Mouse (Mus musculus) stomach, postnatal 0 days (tissue): ENCODE data around the gene Ercc8. TPM values are rescaled to one million over a fixed set of nuclear protein-coding genes. Genes with fewer than 3 reads are reported as not detected.

Source experiments
- ATAC-seq: fragments of 200-750 bp; cut with Nextera tagmentation; 2 replicates; pipeline ENCODE4 v1.8.0; 2017; ENCODE audit not compliant: low FRiP score, low TSS enrichment
- DNase-seq: peaks from one replicate; pipeline ENCODE4 v3.0.0-alpha.2; 2016; ENCODE audit warnings: low spot score
- H3K27ac ChIP-seq: fragments of 300-500 bp; sonication (generic); replicated peaks from 2 replicates; pipeline ENCODE4 v1.5.1; 2014; ENCODE audit warnings: mild to moderate bottlenecking, control low read depth
- H3K27me3 ChIP-seq: fragments of 300-500 bp; sonication (generic); 2 replicates; pipeline ENCODE4 v1.6.1; 2014; ENCODE audit warnings: low read length; ENCODE audit not compliant: control insufficient read depth, insufficient read depth
- H3K36me3 ChIP-seq: fragments of 300-500 bp; sonication (generic); 2 replicates; pipeline ENCODE4 v1.6.1; 2014; ENCODE audit warnings: low read length, mixed read lengths; ENCODE audit not compliant: control insufficient read depth, insufficient read depth
- H3K4me1 ChIP-seq: fragments of 300-500 bp; sonication (generic); replicated peaks from 2 replicates; pipeline ENCODE4 v1.6.1; 2014; ENCODE audit warnings: antibody characterized with exemption; ENCODE audit not compliant: control insufficient read depth, insufficient read depth
- H3K4me2 ChIP-seq: fragments of 300-500 bp; sonication (generic); replicated peaks from 2 replicates; pipeline ENCODE4 v1.6.1; 2014; ENCODE audit warnings: low read depth, mild to moderate bottlenecking, control low read depth, moderate library complexity
- H3K4me3 ChIP-seq: fragments of 300-500 bp; sonication (generic); 2 replicates; pipeline ENCODE4 v1.5.1; 2014; ENCODE audit warnings: low read depth, low read length, control low read depth
- H3K9ac ChIP-seq: fragments of 300-500 bp; sonication (generic); 2 replicates; pipeline ENCODE4 v1.6.1; 2014; ENCODE audit warnings: mild to moderate bottlenecking, low read length, control low read depth, mixed read lengths
- H3K9me3 ChIP-seq: fragments of 300-500 bp; sonication (generic); 2 replicates; pipeline ENCODE4 v1.6.1; 2016; ENCODE audit warnings: low read length; ENCODE audit not compliant: control insufficient read depth
- CTCF ChIP-seq: IDR thresholded peaks from 2 replicates; pipeline ENCODE4 v1.5.1; 2016; ENCODE audit warnings: antibody characterized with exemption, low read depth, mild to moderate bottlenecking, moderate library complexity
- EP300 ChIP-seq: optimal IDR thresholded peaks from 2 replicates; pipeline ENCODE3; 2016; ENCODE audit warnings: antibody characterized with exemption
- WGBS: fragments of 180-500 bp; shearing (Covaris S2); extraction: QIAGEN DNeasy Blood & Tissue Kit; methylation state at CpG from one replicate; pipeline ENCODE4 v1.1.7; 2014; 5-methylcytosine and 5-hydroxymethylcytosine counted together
- polyA plus RNA-seq: library from polyadenylated mRNA; unstranded; fragments of >200 nt; fragmentation: Nextera tagmentation; extraction: Ambion mirVana; gene quantifications from 2 replicates; pipeline ENCODE4 v1.2.1, GENCODE M21; 2015

Gene Ercc8
- polyA plus RNA-seq, 1 experiment from 2014 or later: 8.4 TPM

DNA sequence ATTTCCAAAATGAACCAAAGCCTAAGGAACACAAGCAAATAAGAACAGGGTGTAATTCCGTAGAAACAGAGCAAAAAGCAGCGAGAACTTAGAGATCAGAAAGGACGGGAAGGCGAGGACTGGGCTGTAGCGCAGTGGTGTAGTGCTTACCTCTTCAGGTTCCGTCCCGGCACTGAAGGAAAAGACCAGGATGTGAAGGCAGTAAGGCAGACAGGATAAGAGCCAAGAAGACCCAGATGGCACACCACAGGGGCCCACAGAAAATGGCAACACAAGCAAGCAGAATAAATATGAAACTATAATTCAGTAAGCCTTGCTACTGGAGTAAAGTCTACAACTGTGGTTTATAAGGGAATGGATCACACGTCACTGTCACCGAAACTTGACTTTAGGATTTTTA is 5.4 kb downstream of the Ercc8 start:
- TF ChIP-seq EP300: no peak
- TF ChIP-seq CTCF: no peak
- H3K27me3 ChIP-seq: no peaks in the 10 kb centered on the region
- 92% methylated on average over 9 of the region's 9 CpGs for WGBS
- H3K36me3 ChIP-seq: no peaks in the 10 kb centered on the region; the same call in 1 of the 2 replicates
- no peaks in the 10 kb centered on the region for H3K9me3 ChIP-seq
- DNase-seq (no peak), ATAC-seq (no peak)
- H3K4me3 ChIP-seq: no peak overlapping the region
- H3K27ac ChIP-seq: no peak overlapping the region
- no peak overlapping the region for H3K9ac ChIP-seq
- no peak overlapping the region for H3K4me2 ChIP-seq
- H3K4me1 ChIP-seq: no peaks in the 10 kb centered on the region

DNA sequence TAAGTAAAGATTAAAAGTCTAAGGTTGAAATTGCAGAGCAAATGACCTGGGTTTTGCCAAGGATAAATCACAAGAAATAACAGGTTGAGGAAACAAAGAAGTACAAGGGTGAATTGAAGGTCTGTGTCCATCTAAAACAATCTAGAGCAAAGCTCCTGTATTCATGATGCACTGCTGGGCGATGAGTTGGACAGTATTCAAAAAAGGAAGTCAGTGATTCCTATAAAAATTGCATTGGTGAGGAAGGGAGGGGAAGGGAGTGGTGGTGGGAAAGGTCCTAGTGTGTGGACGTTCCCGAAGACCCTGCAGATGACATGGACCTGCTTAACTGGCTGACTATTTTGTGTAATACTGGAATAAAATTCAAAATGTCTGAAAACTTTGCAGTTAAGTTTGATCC is 6.1 kb downstream of the Ercc8 start:
- Histone ChIP-seq H3K27me3 (no peaks in the 10 kb centered on the region), H3K4me1 (no peaks in the 10 kb centered on the region), H3K36me3 (no peaks in the 10 kb centered on the region; the same call in 1 of the 2 replicates), H3K4me3 (no peak overlapping the region), H3K9ac (no peak overlapping the region), H3K4me2 (no peak overlapping the region), H3K27ac (no peak overlapping the region), H3K9me3 (no peaks in the 10 kb centered on the region)
- TF ChIP-seq CTCF (no peak), EP300 (no peak)
- ATAC-seq: no peak
- no peak for DNase-seq
- WGBS: 91% methylated on average over 3 of the region's 3 CpGs

DNA sequence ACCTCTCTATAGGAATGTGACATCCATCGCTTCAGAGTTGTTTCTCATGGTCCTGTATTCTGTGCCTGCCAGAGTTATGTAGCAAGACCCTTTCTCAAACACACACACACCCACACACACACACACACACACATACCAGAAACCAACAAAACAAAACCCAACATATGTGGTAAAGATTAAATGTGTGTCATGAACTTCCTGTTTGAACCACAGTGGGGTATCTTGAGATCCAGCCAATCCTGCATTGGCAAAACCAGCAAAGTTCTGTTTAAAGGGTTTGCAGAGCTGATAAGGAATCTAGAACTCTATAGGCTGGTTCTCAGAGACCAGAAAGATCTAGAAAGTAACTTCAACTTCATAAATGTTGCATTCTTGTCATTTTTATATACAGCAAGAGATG is 11.5 kb downstream of the Ercc8 start:
- no peak for TF ChIP-seq CTCF
- TF ChIP-seq EP300: no peak

DNA sequence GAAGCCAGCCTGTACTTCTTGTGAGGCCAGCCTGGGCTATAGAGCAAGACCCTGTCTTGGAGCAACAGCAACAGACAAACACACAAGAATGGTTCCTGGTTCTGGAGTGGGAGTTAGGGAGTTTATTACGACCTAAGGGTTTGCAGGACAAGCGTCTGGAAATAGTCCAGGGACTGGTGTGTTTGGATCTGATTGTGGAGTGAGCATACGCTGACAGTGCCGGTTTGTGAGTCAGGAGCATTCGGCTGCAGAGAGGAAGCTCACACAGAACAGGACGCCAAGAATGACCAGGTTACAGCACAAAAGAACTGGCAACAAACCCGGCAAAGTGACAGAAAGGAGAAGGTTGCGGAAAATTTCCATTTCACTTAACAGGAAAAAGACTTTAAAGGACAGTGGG is 12.0 kb downstream of the Ercc8 start:
- ATAC-seq: no peak
- Histone ChIP-seq H3K9me3 (no peaks in the 10 kb centered on the region), H3K36me3 (0 out of 2 replicates have a peak, but pooled peaks cover 5% of the 10 kb centered on the region), H3K4me3 (no peak overlapping the region), H3K9ac (no peak overlapping the region), H3K4me1 (no peaks in the 10 kb centered on the region), H3K4me2 (no peak overlapping the region), H3K27ac (no peak overlapping the region), H3K27me3 (no peaks in the 10 kb centered on the region)
- TF ChIP-seq EP300 (no peak), CTCF (no peak)
- no peak for DNase-seq
- 90% methylated on average over 8 of the region's 8 CpGs for WGBS

More for the DNA sequence above, 11.5 kb downstream of the Ercc8 start:
- Histone ChIP-seq H3K4me2 (no peak overlapping the region), H3K27ac (no peak overlapping the region), H3K27me3 (no peaks in the 10 kb centered on the region), H3K4me1 (no peaks in the 10 kb centered on the region), H3K36me3 (0 out of 2 replicates have a peak, but pooled peaks cover 5% of the 10 kb centered on the region), H3K9me3 (no peaks in the 10 kb centered on the region), H3K4me3 (no peak overlapping the region), H3K9ac (no peak overlapping the region)
- DNase-seq (no peak), ATAC-seq (no peak)
- 94% methylated on average over 1 of the region's 1 CpGs for WGBS

DNA sequence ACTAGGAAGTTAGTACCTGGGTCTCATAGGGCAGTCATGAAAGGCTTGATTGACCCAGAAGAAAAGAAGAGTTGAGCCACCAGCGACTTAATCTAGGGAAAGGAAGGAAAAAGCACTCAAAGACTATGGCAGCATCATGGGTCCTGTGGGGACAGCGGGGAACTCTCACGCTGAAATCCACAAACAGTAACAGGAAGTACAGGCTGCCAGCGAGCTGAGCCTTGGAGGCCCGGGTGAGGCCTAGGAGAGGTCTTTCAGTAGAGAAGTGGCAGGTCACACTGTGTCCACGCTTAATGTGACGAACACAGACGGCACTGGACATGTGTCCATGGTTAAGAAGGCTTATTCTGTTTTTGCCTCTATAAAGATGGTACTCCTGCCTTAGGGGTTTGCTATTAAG is 21.1 kb downstream of the Ercc8 start:
- H3K9ac ChIP-seq: no peak overlapping the region
- H3K9me3 ChIP-seq: no peaks in the 10 kb centered on the region
- no peak overlapping the region for H3K4me2 ChIP-seq
- TF ChIP-seq EP300 (no peak), CTCF (no peak)
- no peak for DNase-seq
- no peaks in the 10 kb centered on the region for H3K4me1 ChIP-seq
- ATAC-seq: no peak
- H3K27ac ChIP-seq: no peak overlapping the region
- 84% methylated on average over 8 of the region's 8 CpGs for WGBS
- peaks cover 8% of the 10 kb centered on the region; the same call in 1 of the 2 replicates for H3K36me3 ChIP-seq
- no peak overlapping the region for H3K4me3 ChIP-seq
- no peaks in the 10 kb centered on the region for H3K27me3 ChIP-seq

DNA sequence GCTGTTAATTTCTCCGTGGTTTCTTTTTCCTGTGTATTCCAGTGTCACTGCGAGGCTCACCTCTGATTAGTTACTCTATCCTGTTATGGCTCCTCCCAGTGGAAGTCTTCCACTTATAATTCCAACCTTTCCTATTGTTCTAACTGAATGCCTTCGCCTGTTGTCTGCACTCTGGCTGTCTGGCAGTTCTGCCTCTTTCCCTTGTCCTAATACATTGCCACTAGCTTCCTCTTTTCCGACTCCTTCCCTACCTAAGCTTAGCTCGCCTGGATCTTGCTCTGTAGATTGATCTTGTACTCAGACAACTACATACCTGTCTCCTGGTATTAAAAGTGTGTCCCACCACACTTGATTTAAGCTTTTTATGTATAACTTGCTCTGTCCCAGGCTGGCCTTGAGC is 22.3 kb downstream of the Ercc8 start:
- no peaks in the 10 kb centered on the region for H3K9me3 ChIP-seq
- H3K27me3 ChIP-seq: no peaks in the 10 kb centered on the region
- H3K27ac ChIP-seq: no peak overlapping the region
- H3K4me1 ChIP-seq: no peaks in the 10 kb centered on the region
- no peak overlapping the region for H3K4me2 ChIP-seq
- TF ChIP-seq EP300: no peak
- no peak for TF ChIP-seq CTCF
- no peak for DNase-seq
- ATAC-seq: no peak
- WGBS: 82% methylated on average over 5 of the region's 5 CpGs
- H3K36me3 ChIP-seq: peaks cover 8% of the 10 kb centered on the region; the same call in 1 of the 2 replicates
- H3K4me3 ChIP-seq: no peak overlapping the region
- no peak overlapping the region for H3K9ac ChIP-seq
